Mouse (Mus musculus): ENCODE results near the gene Tex261. TPM values are rescaled to one million over a fixed set of nuclear protein-coding genes. Genes with fewer than 3 reads are reported as not detected.

Gene Tex261
- 130 and 137 TPM in 2 replicates for polyA plus RNA-seq (2012; rRNA removed)

GRCm38 (mm10) chr6:83775638-83776293, at the start of gene Tex261:
Gene Tex261 (minus strand): TSS chr6:83775813.

GRCm38 (mm10) chr6:83794760-83795296, 19.2 kb upstream of the Tex261 start, which contains the start of gene Nagk:
Gene Nagk (plus strand): TSS chr6:83794982.

GRCm38 (mm10) chr6:83762344-83762743, 13.3 kb downstream of the Tex261 start, which contains the start of gene Ankrd53:
Gene Ankrd53 (plus strand): TSS chr6:83762644.

DNA sequence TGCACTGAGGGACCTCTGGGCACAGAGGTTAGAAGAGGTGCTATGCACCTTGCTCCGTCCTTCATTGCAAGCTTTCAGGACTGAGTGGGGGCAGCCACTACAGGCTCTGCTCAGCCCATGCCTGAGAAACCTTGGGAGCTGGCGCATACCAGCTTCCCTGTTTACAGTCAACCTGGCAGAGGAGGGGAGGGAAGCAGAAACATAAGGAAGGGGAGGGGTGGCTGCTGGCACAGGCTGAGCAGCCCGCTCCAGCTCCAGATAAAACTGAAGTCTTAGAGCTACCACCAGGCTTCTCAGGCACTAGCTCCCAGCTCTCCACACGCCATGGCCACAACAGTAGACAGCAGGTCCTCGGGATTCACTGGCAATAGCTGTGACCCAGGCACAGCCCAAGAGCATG, 32.9 kb downstream of the Tex261 start, which contains the start of gene Atp6v1b1:
TSS of gene Atp6v1b1 (plus strand) at position 230 of the 400 bp plus-strand sequence.

Other genes with a start within 250 kb of the Tex261 start
- gene Actg2, start 239.5 kb downstream of the Tex261 start, polyA plus RNA-seq (2012; rRNA removed) = 499 and 574 TPM in 2 replicates
- gene Stambp, start 203.1 kb downstream of the Tex261 start, polyA plus RNA-seq (2012; rRNA removed) = 10.4 and 14.2 TPM in 2 replicates
- gene Clec4f, start 119.6 kb downstream of the Tex261 start, polyA plus RNA-seq (2012; rRNA removed) = not detected in 2 replicates
- not detected in 2 replicates for gene Cd207, start 98.0 kb downstream of the Tex261 start, polyA plus RNA-seq (2012; rRNA removed)
- not detected in 2 replicates for gene Vax2, start 64.5 kb downstream of the Tex261 start, polyA plus RNA-seq (2012; rRNA removed)
- gene Atp6v1b1, start 32.8 kb downstream of the Tex261 start, polyA plus RNA-seq (2012; rRNA removed) = 2.4 and 3.4 TPM in 2 replicates
- not detected in 2 replicates for gene Ankrd53, start 13.2 kb downstream of the Tex261 start, polyA plus RNA-seq (2012; rRNA removed)
- 20.8 and 24.5 TPM in 2 replicates for gene Nagk, start 19.2 kb upstream of the Tex261 start, polyA plus RNA-seq (2012; rRNA removed)
- gene Paip2b, start 55.9 kb upstream of the Tex261 start, polyA plus RNA-seq (2012; rRNA removed) = 8.2 and 9.2 TPM in 2 replicates
- 7.5 and 7.9 TPM in 2 replicates for gene Zfp638, start 91.3 kb upstream of the Tex261 start, polyA plus RNA-seq (2012; rRNA removed)
- gene Dysf, start 232.8 kb upstream of the Tex261 start, polyA plus RNA-seq (2012; rRNA removed) = 12.8 and 19.7 TPM in 2 replicates